Mouse (Mus musculus) adrenal gland, postnatal 10 days (tissue): ENCODE results near the gene Tgif2. TPM values are rescaled to one million over a fixed set of nuclear protein-coding genes. Genes with fewer than 3 reads are reported as not detected.
"Not testable (repeated sequence)": the region's sequence is repeated elsewhere in the genome, so short reads cannot be mapped to it uniquely, and the experiment has no call there.

Source experiments
- DNase-seq: peaks from one replicate; pipeline ENCODE4 v3.0.0; 2021; ENCODE audit warnings: mixed read lengths
- total RNA-seq, 2 experiments: library from RNA; stranded (reverse); gene quantifications; 2 replicates each; pipeline ENCODE4 v1.2.3; 2021

Gene Tgif2
- total RNA-seq, 2 experiments from 2014 or later: 8.1 to 9.7 TPM

DNA sequence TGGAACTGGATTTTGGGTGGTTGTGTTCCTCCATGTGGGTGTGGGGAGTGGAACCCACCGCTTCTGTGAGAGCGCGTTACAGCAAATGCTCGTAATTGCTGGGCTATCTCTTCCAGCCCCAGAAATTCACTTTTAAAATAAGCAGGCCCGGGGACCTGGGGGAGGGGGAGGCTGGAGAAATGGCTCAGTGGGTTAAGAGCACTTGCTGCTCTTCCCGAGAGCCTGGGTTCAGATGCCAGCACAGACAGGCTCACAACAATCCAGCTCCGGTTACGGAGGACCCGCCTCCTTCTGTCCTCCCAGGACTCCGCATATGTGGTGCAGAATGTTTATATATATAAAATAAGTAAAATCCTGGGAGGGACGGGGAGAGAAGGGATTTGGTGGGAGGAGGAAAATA lies 2.9 kb downstream of the Tgif2 start:
- no peak for DNase-seq

DNA sequence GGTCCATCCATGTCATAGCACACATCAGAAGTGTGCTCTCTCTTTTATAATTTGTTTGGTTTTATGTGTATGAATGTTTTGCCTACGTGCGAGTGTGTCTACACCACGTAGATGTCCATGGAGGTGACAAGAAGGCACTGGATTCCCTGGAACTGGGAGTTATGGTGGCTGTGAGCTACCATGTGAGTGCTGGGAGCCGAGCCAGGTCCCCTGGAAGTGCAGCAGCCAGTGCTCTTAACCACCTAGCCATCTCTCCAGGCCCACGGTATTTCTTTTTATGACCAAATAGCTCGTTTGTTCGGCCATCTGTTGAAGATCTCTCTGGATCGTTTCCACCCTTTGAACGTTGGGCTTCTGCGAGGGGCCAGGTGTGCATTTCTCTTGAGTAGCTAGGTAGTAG lies 3.5 kb downstream of the Tgif2 start:
- DNase-seq: no peak

DNA sequence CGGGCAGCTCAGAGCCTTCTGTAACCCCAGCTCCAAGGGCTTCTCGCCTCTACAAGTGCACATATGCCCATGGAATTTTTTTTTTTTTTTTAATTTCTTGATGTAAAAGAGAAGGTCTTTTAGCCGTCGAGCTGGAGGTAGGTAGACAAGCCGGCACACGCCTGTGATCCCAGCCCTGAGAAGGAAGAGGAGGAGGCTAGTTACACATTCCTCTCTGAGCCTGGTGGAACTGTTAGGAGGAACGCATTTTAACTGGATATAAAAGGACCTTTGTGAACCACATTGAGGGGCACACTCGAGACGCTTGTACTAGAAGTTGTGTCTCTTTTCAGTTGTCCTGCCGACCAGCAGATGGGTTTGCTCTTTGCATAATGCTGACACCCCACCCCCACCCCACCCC lies 4.9 kb downstream of the Tgif2 start:
- DNase-seq: no peak

DNA sequence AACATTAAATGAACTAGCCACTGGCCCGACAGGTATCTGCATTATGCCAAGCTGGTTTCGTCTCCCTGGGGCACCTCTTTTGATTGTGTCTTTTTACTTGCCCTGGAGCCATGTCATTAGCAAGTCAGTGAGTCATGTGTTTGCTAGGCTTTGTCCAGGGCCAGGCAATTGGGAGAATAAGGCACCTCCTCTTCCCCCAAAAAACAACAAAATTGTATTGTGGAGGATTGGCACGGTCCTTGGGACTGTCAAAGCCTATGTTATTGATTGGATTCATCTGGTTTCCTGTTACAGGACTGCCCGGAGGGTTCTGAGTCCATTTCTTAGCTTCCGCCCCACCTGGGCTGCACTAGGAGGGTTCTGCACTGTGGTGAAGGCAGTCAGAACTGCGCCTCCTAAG lies 7.8 kb downstream of the Tgif2 start:
- DNase-seq: no peak

DNA sequence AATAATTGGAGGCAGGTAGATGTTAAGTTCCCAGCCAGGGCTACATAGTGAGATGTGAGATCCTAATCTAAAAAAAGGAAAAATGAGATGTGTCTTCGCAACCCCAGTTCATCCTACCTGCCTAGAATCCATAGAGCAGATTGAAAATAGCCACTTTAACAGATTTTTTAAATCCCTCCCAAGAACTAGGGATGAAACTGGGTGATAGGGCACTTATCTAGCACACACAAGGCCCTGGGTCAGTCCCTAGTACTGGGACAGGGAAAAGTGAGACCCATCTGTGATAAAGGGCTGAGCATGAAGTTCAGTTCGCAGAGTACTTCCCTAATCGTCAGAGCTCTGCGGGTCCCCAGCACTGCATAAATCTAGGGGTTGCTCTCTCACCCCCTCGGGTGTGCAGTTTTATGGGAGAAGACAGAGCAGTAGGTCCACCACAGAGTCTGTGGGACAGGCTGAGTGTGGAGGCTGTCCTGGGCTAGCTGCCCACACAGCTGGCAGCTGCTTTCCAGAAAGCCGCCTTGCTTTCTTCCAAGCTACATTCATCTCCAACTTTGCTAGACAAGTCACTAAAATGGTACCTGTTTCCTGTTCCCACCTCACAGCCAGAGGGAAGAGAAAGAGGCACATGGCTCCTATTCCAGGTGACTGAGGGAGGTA lies 8.8 kb downstream of the Tgif2 start:
- DNase-seq: no peak

DNA sequence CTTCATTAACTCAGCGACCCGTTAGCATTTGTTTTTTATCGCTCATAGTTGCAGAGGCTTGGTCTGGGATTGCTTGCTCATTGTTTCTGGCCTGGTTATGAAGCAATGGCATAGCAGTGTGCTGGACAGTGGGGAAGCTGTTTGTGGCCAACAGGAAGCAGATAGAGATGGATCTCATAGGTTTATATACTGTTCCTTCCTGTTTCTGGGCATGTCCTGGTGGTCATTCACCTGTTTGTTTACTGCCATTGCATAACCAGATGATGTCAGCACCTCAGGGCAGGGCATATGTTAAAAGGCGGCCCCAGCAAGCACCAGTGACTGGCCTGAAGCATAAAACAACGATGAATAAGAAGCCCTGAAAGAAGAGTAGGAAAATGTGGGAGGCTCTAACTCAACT lies 10.7 kb downstream of the Tgif2 start:
- no peak for DNase-seq

DNA sequence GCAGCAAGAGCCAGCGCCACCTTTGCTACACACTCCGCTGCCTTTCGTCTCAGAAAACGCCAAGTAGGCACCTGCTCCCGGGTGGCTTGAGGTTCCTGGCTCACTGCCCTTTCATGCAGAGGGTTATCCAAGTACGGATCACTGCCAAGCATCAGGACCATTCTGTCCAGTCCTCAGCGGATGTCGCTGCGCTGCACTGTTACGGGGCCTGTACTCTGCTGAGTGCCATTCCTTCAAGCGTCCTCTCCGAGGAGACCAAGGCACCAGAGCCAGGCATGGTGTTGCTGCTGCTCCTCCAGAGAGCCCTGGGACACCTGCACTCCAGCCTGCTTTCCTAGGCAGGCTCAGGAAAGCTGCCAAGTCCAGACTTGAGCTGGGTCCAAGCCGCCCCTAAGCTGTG lies 13.8 kb downstream of the Tgif2 start:
- not testable (repeated sequence) for DNase-seq

DNA sequence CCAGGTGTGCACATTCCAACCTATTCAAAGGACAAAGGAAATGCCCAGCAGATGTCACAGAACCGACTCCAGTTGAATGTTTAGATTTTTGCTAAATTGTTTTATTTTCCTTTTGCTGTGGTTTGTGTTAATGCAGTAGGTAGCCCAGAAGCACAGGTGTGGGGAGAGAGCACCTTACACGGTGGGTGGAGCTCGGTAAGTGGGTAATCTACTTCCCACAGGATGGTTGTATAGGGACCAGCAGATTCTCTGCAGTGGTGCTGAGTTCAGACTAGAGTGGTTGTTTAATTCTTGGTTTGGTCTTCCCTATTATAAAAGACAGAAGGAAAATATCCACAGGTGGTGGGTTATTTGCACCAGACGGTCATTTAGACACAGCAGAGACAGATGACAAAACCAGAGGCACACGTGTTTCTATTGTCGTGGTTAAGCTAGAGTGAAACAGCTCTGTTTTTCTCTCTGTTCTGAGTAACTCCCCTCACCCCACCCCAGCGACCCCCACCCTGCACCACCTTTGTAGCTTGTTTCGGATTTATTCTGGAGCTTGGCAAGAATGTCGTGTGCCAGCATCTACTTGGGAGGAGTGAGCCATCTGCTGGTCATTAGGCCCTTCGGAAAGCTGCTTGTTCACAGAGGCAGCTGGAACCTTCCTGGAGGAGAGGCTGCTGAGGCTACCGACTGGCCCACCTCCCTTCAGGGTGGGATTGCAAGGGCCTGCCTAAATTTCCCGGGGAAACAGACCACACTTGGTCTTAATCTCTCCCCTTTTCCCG lies 14.4 kb downstream of the Tgif2 start:
- peak; percentile 47 for DNase-seq

DNA sequence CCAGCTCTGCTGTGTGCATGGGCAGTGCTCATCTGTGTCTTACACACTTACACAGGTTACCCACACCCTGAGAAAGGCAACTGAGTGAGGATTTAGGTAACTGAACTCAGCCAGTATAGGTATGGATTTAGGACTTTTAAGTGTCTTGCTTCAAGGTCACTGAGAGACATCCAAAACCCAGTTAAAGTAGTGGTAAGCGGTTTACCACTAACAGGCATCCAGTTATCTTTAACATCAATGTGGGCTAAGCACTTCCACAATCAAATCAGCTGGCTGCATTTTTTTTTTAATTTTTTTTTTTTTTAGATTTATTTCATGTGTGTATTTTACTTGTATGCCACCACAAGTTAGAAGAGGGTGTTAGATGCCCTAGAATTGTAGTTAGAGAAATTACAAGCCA lies 16.5 kb downstream of the Tgif2 start:
- no peak for DNase-seq

DNA sequence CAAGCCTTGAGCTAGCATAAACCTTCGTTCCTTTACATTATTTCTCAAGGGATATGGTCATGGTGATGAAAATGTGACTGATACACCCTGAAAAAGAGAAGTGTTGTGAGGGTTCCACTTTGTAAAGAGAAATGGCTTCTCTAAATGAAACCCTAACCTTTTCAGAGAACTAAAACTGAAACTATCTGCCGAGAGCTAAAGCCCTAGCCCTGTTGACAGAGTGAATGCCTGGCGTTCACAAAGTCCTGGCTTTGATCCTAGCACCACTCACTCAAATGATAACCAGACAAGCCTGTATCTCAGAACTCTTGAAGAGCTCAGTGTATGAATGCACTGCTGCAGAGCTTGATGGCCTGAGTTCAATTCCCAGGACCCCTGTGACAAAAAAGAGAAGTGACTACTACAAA lies 17.6 kb downstream of the Tgif2 start:
- DNase-seq: no peak

DNA sequence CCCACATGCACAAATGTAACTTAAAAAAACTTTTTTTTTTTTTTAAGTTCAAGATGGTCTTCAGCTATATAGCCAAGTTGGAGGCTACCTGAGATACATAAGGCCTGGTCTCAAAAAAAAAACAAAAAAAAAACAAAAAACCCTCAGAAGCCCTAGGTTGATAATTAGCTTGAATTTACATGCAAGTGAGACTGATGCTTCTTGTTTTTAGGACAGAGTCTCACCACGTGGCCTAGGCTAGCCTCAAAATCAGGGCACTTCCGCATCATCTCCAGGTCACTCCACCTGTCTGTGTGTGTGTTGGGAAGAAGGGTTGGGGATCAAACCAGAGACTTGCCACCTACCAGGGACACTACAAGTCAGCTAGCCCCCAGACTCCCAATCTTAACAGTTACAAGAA lies 18.0 kb downstream of the Tgif2 start, which contains the start of gene 4930518I15Rik:
Gene 4930518I15Rik (minus strand): TSS at position 112 of the 400 bp plus-strand sequence.
- no peak for DNase-seq

DNA sequence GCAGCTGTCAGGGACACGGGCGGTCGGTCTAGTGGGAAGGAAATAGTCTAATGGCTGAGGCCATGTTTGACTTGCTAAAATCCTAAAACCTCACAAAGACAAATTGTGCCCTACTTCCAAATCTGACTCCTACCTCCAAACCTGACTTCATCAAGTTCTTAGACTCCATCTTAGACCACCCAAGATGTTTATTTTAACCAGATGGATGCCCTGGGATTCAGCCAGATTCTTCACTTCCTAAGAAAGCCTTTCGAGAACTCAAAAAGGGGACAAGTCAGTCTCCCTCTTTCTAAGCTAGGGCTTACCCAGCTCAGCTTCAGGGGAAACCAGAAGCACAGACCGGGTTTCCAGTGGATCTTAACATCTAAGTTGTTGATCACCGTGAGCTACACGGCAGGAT lies 18.9 kb downstream of the Tgif2 start:
- DNase-seq: no peak

DNA sequence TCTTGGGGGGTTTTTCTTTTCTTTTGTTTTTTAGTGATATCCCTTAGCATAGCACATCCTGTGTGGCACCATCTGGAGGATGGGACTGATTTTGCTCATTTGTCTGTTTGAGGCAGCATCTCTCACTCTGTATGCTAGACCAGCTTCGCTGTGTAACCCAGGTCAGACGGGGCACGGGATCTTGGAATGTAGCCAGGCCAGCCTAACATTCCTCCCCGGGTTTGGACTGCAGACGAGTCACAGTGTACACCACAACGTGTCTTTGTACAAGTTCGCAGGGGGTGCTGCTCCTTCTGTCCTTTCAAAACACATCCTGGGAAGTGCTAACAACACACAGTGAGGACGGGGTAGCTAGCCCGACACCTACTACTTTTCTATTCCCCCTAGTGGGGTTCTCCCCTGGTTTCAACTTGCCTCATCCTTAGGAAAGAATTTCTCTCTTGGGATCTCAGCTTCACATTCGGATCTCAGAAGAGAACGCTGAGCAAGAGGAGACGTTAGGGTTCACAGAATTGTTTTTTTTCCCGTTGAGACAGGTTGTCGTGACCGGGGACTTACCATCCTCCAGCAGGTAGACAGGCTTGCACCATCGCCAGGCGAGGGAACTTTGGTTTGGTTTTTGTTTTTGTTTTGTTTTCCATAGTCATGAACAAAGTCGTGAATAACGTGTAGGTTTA lies 22.4 kb downstream of the Tgif2 start:
- peak; percentile 62 for DNase-seq

DNA sequence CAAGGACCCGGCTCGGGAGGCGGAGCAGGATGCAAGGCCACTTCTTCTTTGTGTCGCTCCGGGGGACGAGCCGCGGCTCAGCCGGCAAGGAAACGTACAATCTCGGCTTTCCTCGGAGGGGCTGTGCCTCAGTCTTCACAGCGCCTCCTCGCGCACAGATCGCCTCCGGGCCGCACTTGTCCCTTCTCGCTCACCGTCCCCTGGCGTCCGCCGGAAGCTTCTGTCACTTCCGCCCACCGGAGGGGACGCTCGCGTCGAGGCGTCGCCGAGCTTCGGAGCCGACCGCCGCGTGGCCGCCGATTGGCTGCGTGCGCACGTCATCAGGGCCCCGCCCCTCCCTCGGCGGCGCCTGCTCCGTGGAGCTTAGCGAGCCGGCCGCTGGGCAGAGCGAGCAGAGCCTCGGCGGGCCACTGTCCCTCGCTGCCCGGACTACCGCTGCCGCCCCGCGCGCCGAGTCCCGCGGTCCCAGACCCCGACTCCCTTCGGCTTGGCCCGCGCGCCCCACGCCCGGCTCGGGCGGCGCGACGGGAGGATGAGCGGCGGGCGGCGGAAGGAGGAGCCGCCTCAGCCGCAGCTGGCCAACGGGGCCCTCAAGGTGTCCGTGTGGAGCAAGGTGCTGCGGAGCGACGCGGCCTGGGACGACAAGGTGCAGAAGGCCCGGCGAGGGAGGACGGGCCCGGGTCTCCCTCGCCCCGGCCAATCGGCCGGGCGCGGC lies 23.1 kb downstream of the Tgif2 start, which contains the start of gene Rab5if:
Gene Rab5if (plus strand): TSS at position 357 of the 715 bp plus-strand sequence.
- peak; percentile 99 for DNase-seq

DNA sequence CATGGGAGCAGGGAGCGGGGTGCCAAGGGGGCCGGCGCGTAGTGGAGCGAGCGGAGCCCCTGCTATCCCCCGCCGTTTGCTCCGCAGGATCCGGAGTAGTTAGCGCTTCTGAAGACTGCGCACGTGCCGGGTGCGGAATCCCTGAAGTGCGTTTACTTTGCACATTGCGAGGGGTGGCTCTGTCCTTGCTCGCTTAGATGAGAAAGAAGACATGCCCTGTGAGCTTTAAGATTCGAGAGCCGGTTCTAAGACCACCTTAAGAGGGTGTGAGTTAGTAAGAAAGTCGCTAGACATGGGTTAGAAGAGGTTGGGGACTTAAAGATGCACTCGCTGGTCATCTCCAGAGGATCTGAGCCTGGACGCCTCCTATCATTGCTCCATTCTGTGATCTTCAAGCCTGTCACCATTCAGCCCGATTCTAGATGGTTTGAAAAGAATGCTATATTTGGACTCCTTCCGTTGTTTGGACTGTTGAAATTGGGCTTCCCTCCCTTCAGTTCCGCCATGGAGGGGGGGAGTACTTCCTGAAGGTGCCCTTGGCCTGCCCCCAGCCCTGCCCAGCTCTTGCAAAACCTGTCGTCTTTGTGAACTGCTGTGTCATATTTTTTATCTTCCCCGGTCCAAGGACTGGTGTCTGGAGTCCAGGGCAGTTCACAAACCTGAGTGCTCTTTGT lies 23.8 kb downstream of the Tgif2 start:
- DNase-seq: peak; percentile 83

DNA sequence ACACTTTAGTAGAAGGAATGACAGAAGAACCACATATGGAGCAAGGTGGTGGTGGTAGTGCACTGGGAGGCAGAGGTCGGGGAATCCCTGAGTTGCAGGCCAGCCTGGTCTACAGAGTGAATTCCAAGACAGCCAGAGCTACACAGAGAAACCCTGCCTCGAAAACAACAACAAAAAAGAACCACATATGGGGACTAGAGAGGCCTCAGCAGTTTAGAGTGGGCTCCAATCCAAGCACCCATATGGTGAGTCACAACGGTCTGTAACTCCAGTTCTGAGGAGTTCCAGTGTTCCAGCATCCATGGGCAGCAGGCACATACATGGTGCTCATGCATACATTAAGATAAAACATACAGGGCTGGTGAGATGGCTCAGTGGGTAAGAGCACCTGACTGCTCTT lies 24.7 kb downstream of the Tgif2 start:
- no peak for DNase-seq

DNA sequence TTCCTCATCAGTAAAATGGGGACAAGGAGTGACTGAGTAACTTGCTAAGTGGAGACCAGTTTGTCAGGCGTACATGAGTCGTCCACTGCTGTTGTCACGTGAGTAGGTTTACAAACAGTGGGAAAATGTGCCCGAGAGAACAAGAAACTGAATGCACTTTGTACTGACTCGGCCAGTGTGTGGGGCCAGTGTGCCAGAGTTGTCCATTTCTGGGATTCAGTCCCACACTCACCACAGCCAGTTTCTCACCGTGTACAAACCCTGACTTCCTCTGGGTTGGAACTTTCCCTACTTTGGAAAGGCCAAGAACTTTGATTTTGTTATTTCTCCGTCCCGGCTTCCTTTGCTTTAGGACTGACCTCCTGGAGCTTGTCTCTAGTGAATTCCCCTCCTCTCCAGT lies 29.2 kb downstream of the Tgif2 start:
- peak; percentile 61 for DNase-seq

DNA sequence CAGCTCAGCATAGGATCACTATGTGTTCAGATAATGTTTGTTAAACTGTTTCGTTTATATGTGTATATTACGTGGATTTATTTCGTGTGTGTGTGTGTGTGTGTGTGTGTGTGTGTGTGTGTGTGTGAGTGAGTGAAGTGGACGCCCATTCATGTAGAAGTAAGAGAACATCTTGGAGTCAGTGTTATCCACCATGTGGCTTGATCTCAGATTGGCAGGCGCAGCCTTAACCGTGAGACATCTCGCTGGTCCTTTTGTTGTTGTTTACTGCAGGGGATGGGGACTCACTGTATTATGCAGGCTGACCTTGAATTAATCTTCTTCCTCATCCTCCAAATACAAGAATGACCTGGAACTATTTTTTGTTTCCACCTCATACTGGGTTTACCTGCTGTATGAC lies 29.7 kb downstream of the Tgif2 start:
- DNase-seq: no peak

DNA sequence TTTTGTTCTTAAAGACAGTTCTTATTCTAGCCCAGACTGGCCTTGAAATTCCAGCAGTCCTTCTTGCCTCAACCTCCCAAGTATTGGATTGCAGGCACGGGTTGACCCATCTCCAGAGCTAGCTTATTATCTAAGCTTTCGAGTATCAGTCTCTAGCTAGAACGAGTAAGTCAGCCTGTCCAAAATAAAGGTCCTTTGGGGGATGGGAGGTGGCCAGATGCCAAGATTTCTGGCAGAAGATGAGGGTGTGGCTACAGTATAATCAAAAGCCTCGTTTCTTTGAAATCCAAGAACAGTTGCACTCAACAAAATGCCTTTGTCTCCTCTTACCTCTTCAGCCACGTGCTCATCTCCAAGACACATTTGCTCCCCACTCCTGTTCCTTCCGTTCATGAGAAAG lies 30.7 kb downstream of the Tgif2 start:
- DNase-seq: peak; percentile 82

DNA sequence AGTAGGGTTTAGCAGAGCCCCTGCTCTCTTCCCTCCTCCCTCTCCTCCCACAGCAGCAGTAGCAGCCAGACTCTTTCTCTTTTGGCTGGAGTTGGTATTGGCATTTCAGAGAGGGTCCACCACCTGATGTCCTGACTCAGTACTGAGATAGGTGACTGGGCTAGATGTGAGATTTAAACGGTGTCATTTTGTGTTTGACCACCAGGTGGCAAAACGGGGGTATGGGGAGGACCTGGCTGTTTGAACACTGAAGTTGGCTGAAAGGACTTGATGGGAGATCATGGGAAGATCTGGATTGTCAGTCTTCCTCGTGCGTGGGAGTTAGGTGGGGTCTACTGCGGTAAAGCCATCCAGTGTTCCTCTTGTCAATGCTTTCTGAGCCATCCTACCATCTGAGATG lies 33.8 kb downstream of the Tgif2 start:
- DNase-seq: peak; percentile 62

DNA sequence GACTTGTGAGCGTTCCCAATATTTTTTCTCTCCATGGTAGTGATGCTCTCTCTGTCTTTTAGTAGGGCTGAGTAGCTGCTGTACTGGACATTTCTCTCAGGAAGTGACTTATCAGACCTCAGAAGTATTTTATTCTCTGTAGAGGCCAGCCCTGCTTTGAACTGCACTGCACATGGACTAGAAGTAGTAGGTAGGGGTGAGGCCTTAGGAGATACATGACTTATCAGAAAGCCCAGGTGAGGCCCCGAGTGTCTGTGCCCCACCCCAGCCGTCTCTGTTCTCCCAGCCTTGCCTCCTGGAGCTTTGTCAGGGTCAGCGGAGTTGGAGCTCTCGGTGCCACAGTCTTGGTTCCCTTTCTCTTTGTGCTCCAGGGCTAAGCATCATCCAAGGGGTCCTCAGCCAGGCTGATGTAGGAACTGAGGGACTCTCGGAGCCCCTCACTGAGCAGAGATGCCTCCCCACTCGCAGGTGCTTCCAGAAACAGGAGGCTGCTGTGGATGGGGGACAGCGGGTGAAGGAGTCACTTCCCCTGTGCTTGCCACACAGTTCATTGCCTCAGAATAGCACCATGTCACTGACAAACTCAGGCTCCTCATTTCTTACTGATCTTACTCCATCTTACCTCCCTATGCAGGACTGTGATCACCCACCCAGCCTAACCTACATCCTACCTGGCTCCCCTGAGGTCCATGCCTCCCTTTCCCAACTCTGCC lies 34.4 kb downstream of the Tgif2 start:
- no peak for DNase-seq
